Mouse (Mus musculus): ENCODE measurements around the gene Cpeb3.

DNA sequence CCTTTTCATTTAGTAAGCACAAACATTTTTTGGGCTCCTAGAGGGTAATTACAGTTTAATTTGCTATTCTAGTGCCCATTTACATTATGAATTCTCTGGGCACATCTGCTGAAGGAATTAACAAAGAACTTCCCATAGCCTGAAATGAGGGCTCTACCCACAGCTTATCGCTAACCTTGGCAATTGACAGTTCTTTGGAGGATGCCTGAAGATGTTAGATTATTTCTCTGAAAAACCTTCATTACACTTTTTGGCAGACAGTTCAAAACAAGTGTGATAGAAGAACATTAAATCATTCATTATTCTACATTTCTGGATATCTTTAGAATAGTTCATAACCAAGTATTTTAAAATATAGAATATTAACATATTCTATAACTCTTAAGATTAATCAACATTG is 5.0 kb downstream of the Cpeb3 start:
- TF ChIP-seq GATA1 (IDR thresholded peaks at IDR 0.05; ENCODE audit: borderline replicate concordance, low read length) (no peak), FLI1 (IDR thresholded peaks at IDR 0.05; ENCODE audit: low read length) (no peak)
